In genomic region chr2:67897956-67898689, GRCm38 (mm10) we compare ENCODE assay signal across 15 mouse cellular contexts.
DNase-seq lines count a peak whose midpoint lies in the region; ATAC-seq lines count a peak whose summit lies in the region.
"Had no signal": no experiment of that assay in that cellular context is flagged by ENCODE, and none has a peak within 500 bp of the region (broad histone marks: within the 10 kb centered on the region; RNA-seq: fewer than 3 reads in every experiment).

No protein-coding gene starts in this region.

- ATAC-seq in hindbrain, embryonic 16.5 days = 0 out of 2 replicates have a peak, but pooled peaks have one; percentile 48
- no peak for ATAC-seq in hindbrain, embryonic 11.5 days (ENCODE audit: low FRiP score)
- peak; percentile 60; the same call in 1 of the 2 replicates for ATAC-seq in forebrain, embryonic 14.5 days

- no peaks in the 10 kb centered on the region for H3K27me3 ChIP-seq in hindbrain, embryonic 16.5 days (replicated peaks; ENCODE audit: control insufficient read depth, insufficient read depth, low read length)
- H3K27me3 ChIP-seq in hindbrain, embryonic 11.5 days (ENCODE audit: control insufficient read depth, insufficient read depth, low read length) = no peaks in the 10 kb centered on the region
- H3K27me3 ChIP-seq in forebrain, embryonic 14.5 days (replicated peaks; ENCODE audit: control insufficient read depth, insufficient read depth, low read length) = no peaks in the 10 kb centered on the region
- H3K27me3 ChIP-seq: embryonic facial prominence, embryonic 15.5 days; heart, embryonic 13.5 days; kidney, embryonic 15.5 days; limb, embryonic 13.5 days had no signal

- H3K4me2 ChIP-seq in hindbrain, embryonic 16.5 days (ENCODE audit: low read length) = no peak overlapping the region
- H3K4me2 ChIP-seq in hindbrain, embryonic 11.5 days (replicated peaks; ENCODE audit: low read depth, low read length) = no peak overlapping the region
- no peak overlapping the region for H3K4me2 ChIP-seq in forebrain, embryonic 14.5 days (ENCODE audit: low read length)
- H3K4me2 ChIP-seq: embryonic facial prominence, embryonic 15.5 days; heart, embryonic 13.5 days; kidney, embryonic 15.5 days; limb, embryonic 13.5 days had no signal

- no peak overlapping the region for H3K4me3 ChIP-seq in hindbrain, embryonic 16.5 days (ENCODE audit: low read length)
- H3K4me3 ChIP-seq in hindbrain, embryonic 11.5 days (ENCODE audit: low read depth, low read length) = no peak overlapping the region
- H3K4me3 ChIP-seq in forebrain, embryonic 14.5 days (ENCODE audit: low read depth, low read length) = no peak overlapping the region
- H3K4me3 ChIP-seq: embryonic facial prominence, embryonic 15.5 days; heart, embryonic 13.5 days; kidney, embryonic 15.5 days; limb, embryonic 13.5 days had no signal

- WGBS in hindbrain, embryonic 16.5 days = 30% methylated on average over 2 of the region's 2 CpGs
- WGBS in hindbrain, embryonic 11.5 days = 48% methylated on average over 2 of the region's 2 CpGs
- WGBS in forebrain, embryonic 14.5 days = 13% methylated on average over 2 of the region's 2 CpGs

- H3K9ac ChIP-seq in hindbrain, embryonic 16.5 days (ENCODE audit: low read depth, low read length) = no peak overlapping the region
- H3K9ac ChIP-seq in hindbrain, embryonic 11.5 days (ENCODE audit: low read depth, low read length) = no peak overlapping the region
- H3K9ac ChIP-seq in forebrain, embryonic 14.5 days (ENCODE audit: low read length) = no peak overlapping the region
- H3K9ac ChIP-seq: embryonic facial prominence, embryonic 15.5 days; heart, embryonic 13.5 days; kidney, embryonic 15.5 days; limb, embryonic 13.5 days had no signal

- no peak for DNase-seq in hindbrain, embryonic 11.5 days (ENCODE audit: low spot score)
- DNase-seq in MN1 (ENCODE audit: low spot score) (peak; percentile 43), adipocyte (ENCODE audit: low spot score) (peak; percentile 3)
- peak; percentile 44 for DNase-seq in forebrain, embryonic 14.5 days (ENCODE audit: low spot score)
- no peak for DNase-seq in kidney, adult 18-20 months
- no peak for DNase-seq in gastrocnemius, adult 8-10 months (ENCODE audit: low spot score in 2 of 2)
- no peak for DNase-seq in heart, postnatal 36 days
- DNase-seq: cerebellum, adult 18-20 months; lung, postnatal 10 days; right cerebral cortex, postnatal 14 days had no signal

- intact Hi-C loops in heart, postnatal 36 days (cut with DNase I) = no loop called here

- no peaks in the 10 kb centered on the region for H3K9me3 ChIP-seq in hindbrain, embryonic 16.5 days (ENCODE audit: control insufficient read depth, low read length)
- H3K9me3 ChIP-seq in hindbrain, embryonic 11.5 days (ENCODE audit: control insufficient read depth, low read length) = no peaks in the 10 kb centered on the region
- H3K9me3 ChIP-seq in forebrain, embryonic 14.5 days (replicated peaks; ENCODE audit: control insufficient read depth, low read length) = no peaks in the 10 kb centered on the region
- H3K9me3 ChIP-seq: embryonic facial prominence, embryonic 15.5 days; heart, embryonic 13.5 days; kidney, embryonic 15.5 days; limb, embryonic 13.5 days had no signal

- no peaks in the 10 kb centered on the region for H3K36me3 ChIP-seq in hindbrain, embryonic 16.5 days (ENCODE audit: control insufficient read depth, insufficient read depth, low read length)
- H3K36me3 ChIP-seq in hindbrain, embryonic 11.5 days (ENCODE audit: control insufficient read depth, insufficient read depth, low read length) = no peaks in the 10 kb centered on the region
- H3K36me3 ChIP-seq in forebrain, embryonic 14.5 days (ENCODE audit: control insufficient read depth, insufficient read depth, low read length) = no peaks in the 10 kb centered on the region
- H3K36me3 ChIP-seq: embryonic facial prominence, embryonic 15.5 days; heart, embryonic 13.5 days; kidney, embryonic 15.5 days; limb, embryonic 13.5 days had no signal

- H3K4me1 ChIP-seq in hindbrain, embryonic 16.5 days (ENCODE audit: control insufficient read depth, insufficient read depth, low read depth, low read length) = no peaks in the 10 kb centered on the region
- H3K4me1 ChIP-seq in hindbrain, embryonic 11.5 days (replicated peaks; ENCODE audit: control insufficient read depth, insufficient read depth, low read length) = no peaks in the 10 kb centered on the region
- no peaks in the 10 kb centered on the region; the same call in none of the 2 replicates for H3K4me1 ChIP-seq in forebrain, embryonic 14.5 days (ENCODE audit: control insufficient read depth, insufficient read depth, low read length)
- H3K4me1 ChIP-seq: embryonic facial prominence, embryonic 15.5 days; kidney, embryonic 15.5 days; limb, embryonic 13.5 days had no signal

- no peak overlapping the region for H3K27ac ChIP-seq in hindbrain, embryonic 16.5 days (ENCODE audit: low read depth, low read length)
- no peak overlapping the region for H3K27ac ChIP-seq in hindbrain, embryonic 11.5 days (ENCODE audit: low read depth, low read length)
- no peak overlapping the region for H3K27ac ChIP-seq in forebrain, embryonic 14.5 days (ENCODE audit: low read depth, low read length)
- H3K27ac ChIP-seq: embryonic facial prominence, embryonic 15.5 days; heart, embryonic 13.5 days; kidney, embryonic 15.5 days; limb, embryonic 13.5 days had no signal

Comparison
In these comparisons a context has a peak if more than half of its experiments do, and no peak if none do; other contexts are left out.
1. DNase-seq: peak in MN1 (single experiment), adipocyte (single experiment) and forebrain, embryonic 14.5 days (single experiment); none in hindbrain, embryonic 11.5 days (single experiment), kidney, adult 18-20 months (single experiment), gastrocnemius, adult 8-10 months (0 of 2) and heart, postnatal 36 days (0 of 2).